In genomic region chr11:98765421-98766309, GRCm38 (mm10) we compare ENCODE assay signal across 8 mouse cellular contexts. TPM values are rescaled to one million over a fixed set of nuclear protein-coding genes. Genes with fewer than 3 reads are reported as not detected.
DNase-seq lines count a peak whose midpoint lies in the region; ATAC-seq lines count a peak whose summit lies in the region.

No protein-coding gene starts in this region.

- no peaks in the 10 kb centered on the region for H3K27me3 ChIP-seq in forebrain, embryonic 10.5 days (ENCODE audit: poor library complexity, severe bottlenecking)
- H3K27me3 ChIP-seq in limb, embryonic 10.5 days (ENCODE audit: low read depth, poor library complexity, severe bottlenecking): no peaks in the 10 kb centered on the region
- H3K27me3 ChIP-seq in stomach, embryonic 14.5 days (ENCODE audit: control insufficient read depth, insufficient read depth, low read length): no peaks in the 10 kb centered on the region

- H3K9ac ChIP-seq in stomach, embryonic 14.5 days (replicated peaks; ENCODE audit: low read depth, low read length): no peak overlapping the region

- peaks cover 51% of the 10 kb centered on the region for H3K4me1 ChIP-seq in forebrain, embryonic 10.5 days
- peaks cover 47% of the 10 kb centered on the region for H3K4me1 ChIP-seq in limb, embryonic 10.5 days
- H3K4me1 ChIP-seq in stomach, embryonic 14.5 days (ENCODE audit: control insufficient read depth, insufficient read depth, low read length): peaks cover 39% of the 10 kb centered on the region

- 60% methylated on average over 9 of the region's 9 CpGs for WGBS in forebrain, embryonic 10.5 days
- WGBS in limb, embryonic 10.5 days: 55% methylated on average over 9 of the region's 9 CpGs
- 46% methylated on average over 9 of the region's 9 CpGs for WGBS in stomach, embryonic 14.5 days

- peaks cover 74% of the 10 kb centered on the region for H3K36me3 ChIP-seq in forebrain, embryonic 10.5 days (replicated peaks)
- H3K36me3 ChIP-seq in limb, embryonic 10.5 days: peaks cover 73% of the 10 kb centered on the region
- H3K36me3 ChIP-seq in stomach, embryonic 14.5 days (ENCODE audit: control insufficient read depth, insufficient read depth, low read length): peaks cover 60% of the 10 kb centered on the region

- ATAC-seq in stomach, embryonic 14.5 days (ENCODE audit: insufficient number of reproducible peaks, insufficient read depth, low FRiP score, low read depth): peak; percentile 26; the same call in 1 of the 2 replicates

- peak overlapping the region; percentile 57 for H3K27ac ChIP-seq in forebrain, embryonic 10.5 days
- 0 out of 2 replicates have a peak overlapping the region, but pooled peaks have one; percentile 37 for H3K27ac ChIP-seq in limb, embryonic 10.5 days
- H3K27ac ChIP-seq in stomach, embryonic 14.5 days (ENCODE audit: low read length): peak overlapping the region; percentile 44; the same call in 1 of the 2 replicates

- peak; percentile 62 for DNase-seq in gastrocnemius, adult 18-20 months (ENCODE audit: low spot score)
- no peak for DNase-seq in gastrocnemius, postnatal 4 days (ENCODE audit: low spot score in 2 of 2)
- no peak for DNase-seq in forebrain, embryonic 10.5 days (ENCODE audit: extremely low spot score, low spot score)
- DNase-seq in heart, postnatal 10 days: peak; percentile 69 to 77
- no peak for DNase-seq in limb, embryonic 10.5 days (ENCODE audit: low spot score)
- DNase-seq in embryo, embryonic 10 days (ENCODE audit: low spot score): no peak
- DNase-seq in frontal cortex, postnatal 36 days (ENCODE audit: low spot score in 2 of 2): no peak

- no peak overlapping the region for H3K4me2 ChIP-seq in stomach, embryonic 14.5 days (replicated peaks; ENCODE audit: low read depth, low read length)

- H3K9me3 ChIP-seq in forebrain, embryonic 10.5 days: no peaks in the 10 kb centered on the region
- H3K9me3 ChIP-seq in limb, embryonic 10.5 days (replicated peaks): no peaks in the 10 kb centered on the region
- no peaks in the 10 kb centered on the region for H3K9me3 ChIP-seq in stomach, embryonic 14.5 days (ENCODE audit: control insufficient read depth, low read depth, low read length)

- no peak overlapping the region for H3K4me3 ChIP-seq in forebrain, embryonic 10.5 days
- 0 out of 2 replicates have a peak overlapping the region, but pooled peaks have one; percentile 11 for H3K4me3 ChIP-seq in limb, embryonic 10.5 days
- H3K4me3 ChIP-seq in stomach, embryonic 14.5 days (ENCODE audit: low read depth, low read length): no peak overlapping the region

- intact Hi-C loops in heart, postnatal 10 days (cut with DNase I): no loop called here

RNA-seq across cellular contexts. Expression of gene Nr1d1, which starts 9.5 kb away (rescaled TPM):
- 100 to 1,000 TPM in 1 of 2 experiments, 10 to 100 TPM in 1; 74.0 to 126 TPM for total RNA-seq in gastrocnemius, adult 18-20 months (2021)
- 10 to 100 TPM; 26.7 to 34.2 TPM for total RNA-seq in gastrocnemius, postnatal 4 days (2021)
- polyA plus RNA-seq in forebrain, embryonic 10.5 days (2016; fragmentation: Nextera tagmentation; extraction: Ambion mirVana): 1.5 TPM in 2 replicates
- total RNA-seq in heart, postnatal 10 days (2021): 10 to 100 TPM; 31.1 to 32.7 TPM
- polyA plus RNA-seq in limb, embryonic 10.5 days (2016; fragmentation: Nextera tagmentation; extraction: Ambion mirVana): 1.2 and 1.5 TPM in 2 replicates
- 1.7 and 2.3 TPM in 2 replicates for polyA plus RNA-seq in stomach, embryonic 14.5 days (2014; fragmentation: Nextera tagmentation; extraction: Ambion mirVana)

RNA-seq across cellular contexts. Expression of gene Thra, which starts 25.2 kb away (rescaled TPM):
- 10 to 100 TPM; 78.3 to 85.2 TPM for total RNA-seq in gastrocnemius, adult 18-20 months (2021)
- total RNA-seq in gastrocnemius, postnatal 4 days (2021): 100 to 1,000 TPM; 225 TPM
- 9.5 and 10.9 TPM in 2 replicates for polyA plus RNA-seq in forebrain, embryonic 10.5 days (2016; fragmentation: Nextera tagmentation; extraction: Ambion mirVana)
- total RNA-seq in heart, postnatal 10 days (2021): 100 to 1,000 TPM; 172 to 190 TPM
- polyA plus RNA-seq in limb, embryonic 10.5 days (2016; fragmentation: Nextera tagmentation; extraction: Ambion mirVana): 6.3 and 11.6 TPM in 2 replicates
- 61.4 and 62.9 TPM in 2 replicates for polyA plus RNA-seq in stomach, embryonic 14.5 days (2014; fragmentation: Nextera tagmentation; extraction: Ambion mirVana)

RNA-seq across cellular contexts. Expression of gene Msl1, which starts 29.7 kb away (rescaled TPM):
- total RNA-seq in gastrocnemius, adult 18-20 months (2021): 10 to 100 TPM; 50.5 to 56.4 TPM
- 10 to 100 TPM; 79.3 to 83.9 TPM for total RNA-seq in gastrocnemius, postnatal 4 days (2021)
- 22.9 and 24.1 TPM in 2 replicates for polyA plus RNA-seq in forebrain, embryonic 10.5 days (2016; fragmentation: Nextera tagmentation; extraction: Ambion mirVana)
- total RNA-seq in heart, postnatal 10 days (2021): 10 to 100 TPM; 70.3 to 83.4 TPM
- 22.8 and 25.0 TPM in 2 replicates for polyA plus RNA-seq in limb, embryonic 10.5 days (2016; fragmentation: Nextera tagmentation; extraction: Ambion mirVana)
- 21.6 and 22.3 TPM in 2 replicates for polyA plus RNA-seq in stomach, embryonic 14.5 days (2014; fragmentation: Nextera tagmentation; extraction: Ambion mirVana)

RNA-seq across cellular contexts. Expression of gene Med24, which starts 36.4 kb away (rescaled TPM):
- total RNA-seq in gastrocnemius, adult 18-20 months (2021): 10 to 100 TPM; 48.1 to 53.3 TPM
- total RNA-seq in gastrocnemius, postnatal 4 days (2021): 10 to 100 TPM; 47.8 to 58.0 TPM
- polyA plus RNA-seq in forebrain, embryonic 10.5 days (2016; fragmentation: Nextera tagmentation; extraction: Ambion mirVana): 69.7 and 77.3 TPM in 2 replicates
- 10 to 100 TPM; 44.9 to 52.1 TPM for total RNA-seq in heart, postnatal 10 days (2021)
- 77.3 and 82.6 TPM in 2 replicates for polyA plus RNA-seq in limb, embryonic 10.5 days (2016; fragmentation: Nextera tagmentation; extraction: Ambion mirVana)
- 39.9 and 41.0 TPM in 2 replicates for polyA plus RNA-seq in stomach, embryonic 14.5 days (2014; fragmentation: Nextera tagmentation; extraction: Ambion mirVana)

RNA-seq across cellular contexts. Expression of gene Casc3, which starts 39.0 kb away (rescaled TPM):
- total RNA-seq in gastrocnemius, adult 18-20 months (2021): 10 to 100 TPM; 14.0 to 15.6 TPM
- total RNA-seq in gastrocnemius, postnatal 4 days (2021): 10 to 100 TPM; 28.3 to 31.6 TPM
- 45.7 and 49.7 TPM in 2 replicates for polyA plus RNA-seq in forebrain, embryonic 10.5 days (2016; fragmentation: Nextera tagmentation; extraction: Ambion mirVana)
- total RNA-seq in heart, postnatal 10 days (2021): 10 to 100 TPM; 29.0 to 29.7 TPM
- polyA plus RNA-seq in limb, embryonic 10.5 days (2016; fragmentation: Nextera tagmentation; extraction: Ambion mirVana): 46.7 and 51.9 TPM in 2 replicates
- 33.7 and 35.1 TPM in 2 replicates for polyA plus RNA-seq in stomach, embryonic 14.5 days (2014; fragmentation: Nextera tagmentation; extraction: Ambion mirVana)

Comparison
In these comparisons a context has a peak if more than half of its experiments do, and no peak if none do; other contexts are left out.
1. DNase-seq: peak in gastrocnemius, adult 18-20 months (single experiment) and heart, postnatal 10 days (2 of 2); none in gastrocnemius, postnatal 4 days (0 of 2), forebrain, embryonic 10.5 days (single experiment), limb, embryonic 10.5 days (single experiment), embryo, embryonic 10 days (single experiment) and frontal cortex, postnatal 36 days (0 of 2).
2. Peak in every context shown above with its lines, with median percentiles within 50 percentile points of each other: H3K27ac ChIP-seq.